Mouse (Mus musculus): Measurements from ENCODE around the gene Utp6.

- TF ChIP-seq CTCF (conservative IDR thresholded peaks at IDR 0.05; ENCODE audit: low read length) = no peak
- TF ChIP-seq NANOG (IDR thresholded peaks at IDR 0.05; ENCODE audit: borderline replicate concordance, low read length) = no peak
Measured at GRCm38 (mm10) chr11:79906920-79907319, 55.3 kb downstream of the Utp6 start.

All from E14TG2a.4 (cell line).